Mouse (Mus musculus): ENCODE results near the gene Pld6.

DNA sequence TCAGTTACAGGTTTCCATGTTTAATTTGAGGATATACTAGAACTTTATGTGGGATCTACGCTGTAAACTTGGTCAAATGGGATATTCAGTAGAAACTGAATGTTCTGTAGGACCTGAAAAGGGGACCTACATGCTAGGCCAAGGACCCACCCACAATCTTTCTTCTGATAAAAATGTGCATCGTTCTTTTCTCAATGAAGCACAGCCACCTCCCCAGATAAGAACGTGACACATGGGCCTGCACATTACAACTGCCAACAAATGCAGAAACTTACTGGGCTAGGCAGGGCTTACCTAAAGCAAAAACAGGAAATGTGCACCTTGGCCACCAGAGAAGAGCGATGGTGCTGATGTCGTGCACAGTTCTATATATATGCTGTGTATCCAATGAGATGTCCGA, 32.9 kb downstream of the Pld6 start:
- TF ChIP-seq CTCF (IDR thresholded peaks at IDR 0.05 in 2 of 3, conservative IDR thresholded peaks at IDR 0.05 in 1 of 3; ENCODE audit: control insufficient read depth in 1 of 3, insufficient read depth in 1 of 3, low read depth in 2 of 3, low read length in 3 of 3, poor library complexity in 1 of 3, severe bottlenecking in 1 of 3) (no peak), ZNF384 (IDR thresholded peaks at IDR 0.05; ENCODE audit: low read depth, low read length) (no peak), MXI1 (IDR thresholded peaks at IDR 0.05; ENCODE audit: low read depth, low read length) (peak; percentile 90), KAT2A (conservative IDR thresholded peaks at IDR 0.05; ENCODE audit: low read depth, low read length) (no peak)
